Mouse (Mus musculus): Measurements from ENCODE around the gene Cbll1. TPM values are rescaled to one million over a fixed set of nuclear protein-coding genes. Genes with fewer than 3 reads are reported as not detected.

Gene Cbll1
- total and polyA plus RNA-seq, 2 experiments: 2.2 to 2.8 TPM

DNA sequence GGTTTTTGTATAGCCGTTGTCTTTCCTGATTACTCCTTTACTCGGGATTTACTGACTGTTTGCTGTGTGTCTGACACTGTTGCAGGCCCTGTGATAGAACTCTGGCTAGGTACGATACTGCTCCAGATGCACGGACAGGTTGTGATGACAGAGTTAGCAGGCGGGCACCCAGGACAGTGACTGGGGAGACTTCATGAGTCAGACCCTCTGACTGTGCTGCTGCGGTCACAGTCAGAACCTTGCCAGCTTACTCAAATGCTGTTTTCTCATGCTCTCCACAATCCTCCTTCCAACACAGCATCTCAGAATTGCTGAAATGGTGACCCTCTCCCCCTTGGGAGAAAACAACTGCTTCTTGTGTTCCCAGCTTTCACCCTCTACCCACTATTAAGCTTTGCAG is 9.1 kb upstream of the Cbll1 start:
- Histone ChIP-seq H3K36me3 (ENCODE audit: control insufficient read depth, insufficient read depth, low read length) (no peaks in the 10 kb centered on the region), H3K9ac (ENCODE audit: low read depth, low read length) (no peak overlapping the region), H3K79me2 (ENCODE audit: control insufficient read depth, insufficient read depth, low read length) (no peaks in the 10 kb centered on the region), H3K27ac (replicated peaks; ENCODE audit: insufficient read depth, low read depth, low read length) (no peak overlapping the region), H3K4me1 (ENCODE audit: control insufficient read depth, insufficient read depth, low read length) (no peaks in the 10 kb centered on the region), H3K4me3 (ENCODE audit: insufficient read depth, low read depth, low read length) (no peak overlapping the region), H3K27me3 (ENCODE audit: control insufficient read depth, insufficient read depth, low read length) (no peaks in the 10 kb centered on the region)
- no peak for DNase-seq (ENCODE audit: extremely low read depth, low read depth, low spot score)
- TF ChIP-seq CTCF (IDR thresholded peaks at IDR 0.05; ENCODE audit: low read depth, low read length) (no peak), POLR2A (IDR thresholded peaks at IDR 0.05; ENCODE audit: extremely low read depth, insufficient read depth, low read length) (no peak)
- 74% methylated on average over 6 of the region's 6 CpGs for WGBS

- Histone ChIP-seq H3K4me1 (ENCODE audit: control insufficient read depth, insufficient read depth, low read length) (no peaks in the 10 kb centered on the region), H3K36me3 (ENCODE audit: control insufficient read depth, insufficient read depth, low read length) (no peaks in the 10 kb centered on the region), H3K4me3 (ENCODE audit: insufficient read depth, low read depth, low read length) (no peak overlapping the region), H3K27me3 (ENCODE audit: control insufficient read depth, insufficient read depth, low read length) (no peaks in the 10 kb centered on the region), H3K79me2 (ENCODE audit: control insufficient read depth, insufficient read depth, low read length) (no peaks in the 10 kb centered on the region), H3K27ac (replicated peaks; ENCODE audit: insufficient read depth, low read depth, low read length) (no peak overlapping the region), H3K9ac (ENCODE audit: low read depth, low read length) (no peak overlapping the region)
- 34% methylated on average over 6 of the region's 6 CpGs for WGBS
- DNase-seq (ENCODE audit: extremely low read depth, low read depth, low spot score): peak; percentile 43
- TF ChIP-seq CTCF (IDR thresholded peaks at IDR 0.05; ENCODE audit: low read depth, low read length) (peak; percentile 37), POLR2A (IDR thresholded peaks at IDR 0.05; ENCODE audit: extremely low read depth, insufficient read depth, low read length) (no peak)
These were observed 8.4 kb upstream of the Cbll1 start for GRCm38 (mm10) chr12:31507718-31508364.

DNA sequence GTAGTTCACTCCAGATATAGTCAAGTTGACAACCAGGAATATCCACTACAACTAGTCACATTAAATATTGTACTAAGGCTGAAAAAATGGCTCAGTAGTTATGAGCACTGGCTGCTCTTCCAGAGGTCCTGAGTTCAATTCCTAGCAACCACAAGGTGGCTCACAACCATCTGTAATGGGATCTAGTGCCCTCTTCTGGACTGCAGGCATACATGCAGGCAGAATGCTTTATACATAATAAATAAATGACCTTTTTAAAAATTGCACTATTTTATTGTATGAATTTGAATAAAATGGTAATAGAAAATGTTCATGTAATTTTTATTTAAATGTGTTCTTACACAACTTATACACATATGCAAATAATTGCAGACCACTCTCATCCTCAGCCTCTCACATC is 3.8 kb upstream of the Cbll1 start:
- Histone ChIP-seq H3K79me2 (ENCODE audit: control insufficient read depth, insufficient read depth, low read length) (peaks cover 8% of the 10 kb centered on the region; the same call in 1 of the 2 replicates), H3K4me3 (ENCODE audit: insufficient read depth, low read depth, low read length) (no peak overlapping the region), H3K36me3 (ENCODE audit: control insufficient read depth, insufficient read depth, low read length) (no peaks in the 10 kb centered on the region), H3K27ac (replicated peaks; ENCODE audit: insufficient read depth, low read depth, low read length) (no peak overlapping the region), H3K4me1 (ENCODE audit: control insufficient read depth, insufficient read depth, low read length) (peaks cover 9% of the 10 kb centered on the region; the same call in 1 of the 2 replicates), H3K27me3 (ENCODE audit: control insufficient read depth, insufficient read depth, low read length) (no peaks in the 10 kb centered on the region), H3K9ac (ENCODE audit: low read depth, low read length) (no peak overlapping the region)
- TF ChIP-seq POLR2A (IDR thresholded peaks at IDR 0.05; ENCODE audit: extremely low read depth, insufficient read depth, low read length): no peak
- TF ChIP-seq CTCF (IDR thresholded peaks at IDR 0.05; ENCODE audit: low read depth, low read length): no peak; the same call in 1 of the 2 replicates
- no peak for DNase-seq (ENCODE audit: extremely low read depth, low read depth, low spot score)

- H3K4me1 ChIP-seq (ENCODE audit: control insufficient read depth, insufficient read depth, low read length): peaks cover 11% of the 10 kb centered on the region; the same call in 1 of the 2 replicates
- 38% methylated on average over 4 of the region's 4 CpGs for WGBS
- H3K36me3 ChIP-seq (ENCODE audit: control insufficient read depth, insufficient read depth, low read length): no peaks in the 10 kb centered on the region
- no peak overlapping the region for H3K4me3 ChIP-seq (ENCODE audit: insufficient read depth, low read depth, low read length)
- H3K27ac ChIP-seq (replicated peaks; ENCODE audit: insufficient read depth, low read depth, low read length): no peak overlapping the region
- H3K79me2 ChIP-seq (ENCODE audit: control insufficient read depth, insufficient read depth, low read length): peaks cover 14% of the 10 kb centered on the region; the same call in 1 of the 2 replicates
- peak; percentile 48 for DNase-seq (ENCODE audit: extremely low read depth, low read depth, low spot score)
- TF ChIP-seq POLR2A (IDR thresholded peaks at IDR 0.05; ENCODE audit: extremely low read depth, insufficient read depth, low read length): no peak
- TF ChIP-seq CTCF (IDR thresholded peaks at IDR 0.05; ENCODE audit: low read depth, low read length): no peak
- H3K9ac ChIP-seq (ENCODE audit: low read depth, low read length): no peak overlapping the region
- no peaks in the 10 kb centered on the region for H3K27me3 ChIP-seq (ENCODE audit: control insufficient read depth, insufficient read depth, low read length)
These were observed 1.9 kb upstream of the Cbll1 start for GRCm38 (mm10) chr12:31501266-31501665.

DNA sequence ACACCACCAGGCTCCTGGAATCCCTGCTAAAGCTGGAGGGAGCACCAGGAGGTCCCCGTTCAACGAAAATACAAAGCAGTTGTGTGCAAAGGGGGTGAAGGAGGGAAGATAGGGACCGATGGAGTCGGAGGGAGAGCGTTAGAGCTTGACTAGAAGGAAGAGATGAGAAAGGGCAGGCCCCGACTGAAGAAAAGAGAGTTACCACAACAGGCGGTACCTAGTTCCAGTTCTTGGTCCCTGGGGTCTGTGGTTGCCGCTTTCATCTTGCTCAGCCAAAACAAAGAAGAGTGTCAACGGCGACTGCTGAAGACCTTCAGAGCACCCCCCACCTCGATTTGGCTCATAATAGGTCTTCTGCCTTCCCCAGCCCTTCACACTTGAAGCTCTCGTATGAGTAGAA is 780 bp upstream of the Cbll1 start:
- peak; percentile 26 for DNase-seq (ENCODE audit: extremely low read depth, low read depth, low spot score)
- no peaks in the 10 kb centered on the region for H3K27me3 ChIP-seq (ENCODE audit: control insufficient read depth, insufficient read depth, low read length)
- H3K79me2 ChIP-seq (ENCODE audit: control insufficient read depth, insufficient read depth, low read length): peaks cover 14% of the 10 kb centered on the region; the same call in 1 of the 2 replicates
- H3K4me3 ChIP-seq (ENCODE audit: insufficient read depth, low read depth, low read length): peak overlapping the region; percentile 92
- H3K9ac ChIP-seq (ENCODE audit: low read depth, low read length): peak overlapping the region; percentile 69
- no peak for TF ChIP-seq POLR2A (IDR thresholded peaks at IDR 0.05; ENCODE audit: extremely low read depth, insufficient read depth, low read length)
- no peak for TF ChIP-seq CTCF (IDR thresholded peaks at IDR 0.05; ENCODE audit: low read depth, low read length)
- 14% methylated on average over 12 of the region's 12 CpGs for WGBS
- peak overlapping the region; percentile 61 for H3K27ac ChIP-seq (replicated peaks; ENCODE audit: insufficient read depth, low read depth, low read length)
- peaks cover 11% of the 10 kb centered on the region; the same call in 1 of the 2 replicates for H3K4me1 ChIP-seq (ENCODE audit: control insufficient read depth, insufficient read depth, low read length)
- no peaks in the 10 kb centered on the region for H3K36me3 ChIP-seq (ENCODE audit: control insufficient read depth, insufficient read depth, low read length)

- DNase-seq (ENCODE audit: extremely low read depth, low read depth, low spot score): no peak
- Histone ChIP-seq H3K27me3 (ENCODE audit: control insufficient read depth, insufficient read depth, low read length) (no peaks in the 10 kb centered on the region), H3K36me3 (ENCODE audit: control insufficient read depth, insufficient read depth, low read length) (peaks cover 5% of the 10 kb centered on the region), H3K79me2 (ENCODE audit: control insufficient read depth, insufficient read depth, low read length) (peaks cover 14% of the 10 kb centered on the region; the same call in 1 of the 2 replicates), H3K9ac (ENCODE audit: low read depth, low read length) (peak overlapping the region; percentile 90), H3K4me3 (ENCODE audit: insufficient read depth, low read depth, low read length) (peak overlapping the region; percentile 92), H3K27ac (replicated peaks; ENCODE audit: insufficient read depth, low read depth, low read length) (no peak overlapping the region; the same call in 1 of the 2 replicates), H3K4me1 (ENCODE audit: control insufficient read depth, insufficient read depth, low read length) (peaks cover 11% of the 10 kb centered on the region; the same call in 1 of the 2 replicates)
- no peak for TF ChIP-seq POLR2A (IDR thresholded peaks at IDR 0.05; ENCODE audit: extremely low read depth, insufficient read depth, low read length)
- no peak for TF ChIP-seq CTCF (IDR thresholded peaks at IDR 0.05; ENCODE audit: low read depth, low read length)
- WGBS: under 1% methylated on average over 25 of the region's 25 CpGs
These were observed 491 bp downstream of the Cbll1 start for GRCm38 (mm10) chr12:31498936-31499313.
